Comparison of ENCODE assay signal across 34 mouse cellular contexts in the genomic region with DNA sequence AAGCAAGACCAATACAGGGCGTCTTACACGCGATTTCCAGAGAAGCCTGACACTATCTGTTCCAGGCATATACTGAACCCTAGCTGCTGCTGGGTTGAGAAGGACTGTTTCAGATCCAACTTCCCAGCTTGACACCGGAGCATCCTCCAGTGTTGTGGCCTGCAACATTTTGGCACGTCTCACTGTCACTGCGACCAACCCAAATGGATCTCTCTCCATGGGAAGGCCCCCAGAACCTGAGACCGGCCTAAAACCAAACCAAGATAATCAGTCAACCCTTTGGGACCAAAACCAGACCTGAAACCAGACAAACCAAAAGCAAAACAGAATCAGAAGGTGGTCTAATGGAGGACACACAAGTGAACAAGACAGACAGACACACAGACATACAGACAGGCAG. TPM values are rescaled to one million over a fixed set of nuclear protein-coding genes. Genes with fewer than 3 reads are reported as not detected.
"Had no signal": no experiment of that assay in that cellular context is flagged by ENCODE, and none has a peak within 500 bp of the region (broad histone marks: within the 10 kb centered on the region; RNA-seq: fewer than 3 reads in every experiment).

No protein-coding gene starts in this region.

RNA-seq across cellular contexts. Expression of gene Rnf212b, which starts 47.0 kb away (rescaled TPM):
- total RNA-seq: common myeloid progenitor, adult 5-6 weeks; forebrain, postnatal 0 days; gastrocnemius, postnatal 10 days; gastrocnemius, postnatal 4 days; granulocyte monocyte progenitor cell, adult 5-6 weeks; heart, adult 2 months had no signal
- polyA plus RNA-seq: cortical plate, adult 2 months; embryonic facial prominence, embryonic 10.5 days; embryonic facial prominence, embryonic 11.5 days; embryonic facial prominence, embryonic 12.5 days; embryonic facial prominence, embryonic 13.5 days; embryonic facial prominence, embryonic 14.5 days; embryonic facial prominence, embryonic 15.5 days; erythroblast, embryonic 14.5 days; forebrain, embryonic 10.5 days; forebrain, embryonic 11.5 days; forebrain, embryonic 12.5 days; forebrain, embryonic 13.5 days; forebrain, embryonic 14.5 days; forebrain, embryonic 15.5 days; forebrain, embryonic 16.5 days; forebrain, postnatal 0 days; frontal cortex, adult 2 months; gonadal fat pad, adult 2 months; heart, embryonic 10.5 days; heart, embryonic 11.5 days; heart, embryonic 12.5 days had no signal

RNA-seq across cellular contexts. Expression of gene Cebpe, which starts 55.0 kb away (rescaled TPM):
- total RNA-seq: gastrocnemius, adult 18-20 months; gastrocnemius, adult 2 months; gastrocnemius, adult 8-10 months; gastrocnemius, postnatal 14 days; gastrocnemius, postnatal 25 days; gastrocnemius, postnatal 36 days; gastrocnemius, postnatal 4 days; heart, adult 18-20 months; heart, adult 2 months; heart, adult 8-10 months had no signal
- polyA plus RNA-seq: cortical plate, adult 2 months; embryonic facial prominence, embryonic 10.5 days; embryonic facial prominence, embryonic 13.5 days; embryonic facial prominence, embryonic 15.5 days; forebrain, embryonic 10.5 days; forebrain, embryonic 11.5 days; forebrain, embryonic 12.5 days; forebrain, embryonic 13.5 days; forebrain, embryonic 14.5 days; forebrain, embryonic 15.5 days; forebrain, embryonic 16.5 days; forebrain, postnatal 0 days; frontal cortex, adult 2 months; heart, embryonic 10.5 days; heart, embryonic 11.5 days; heart, embryonic 12.5 days had no signal
